Mouse (Mus musculus) urinary bladder, postnatal 25 days (tissue): ENCODE measurements around the gene Zfp819.

Source experiments
- DNase-seq: peaks from one replicate; pipeline ENCODE4 v3.0.0; 2022; ENCODE audit warnings: low spot score

Gene Zfp819

DNA sequence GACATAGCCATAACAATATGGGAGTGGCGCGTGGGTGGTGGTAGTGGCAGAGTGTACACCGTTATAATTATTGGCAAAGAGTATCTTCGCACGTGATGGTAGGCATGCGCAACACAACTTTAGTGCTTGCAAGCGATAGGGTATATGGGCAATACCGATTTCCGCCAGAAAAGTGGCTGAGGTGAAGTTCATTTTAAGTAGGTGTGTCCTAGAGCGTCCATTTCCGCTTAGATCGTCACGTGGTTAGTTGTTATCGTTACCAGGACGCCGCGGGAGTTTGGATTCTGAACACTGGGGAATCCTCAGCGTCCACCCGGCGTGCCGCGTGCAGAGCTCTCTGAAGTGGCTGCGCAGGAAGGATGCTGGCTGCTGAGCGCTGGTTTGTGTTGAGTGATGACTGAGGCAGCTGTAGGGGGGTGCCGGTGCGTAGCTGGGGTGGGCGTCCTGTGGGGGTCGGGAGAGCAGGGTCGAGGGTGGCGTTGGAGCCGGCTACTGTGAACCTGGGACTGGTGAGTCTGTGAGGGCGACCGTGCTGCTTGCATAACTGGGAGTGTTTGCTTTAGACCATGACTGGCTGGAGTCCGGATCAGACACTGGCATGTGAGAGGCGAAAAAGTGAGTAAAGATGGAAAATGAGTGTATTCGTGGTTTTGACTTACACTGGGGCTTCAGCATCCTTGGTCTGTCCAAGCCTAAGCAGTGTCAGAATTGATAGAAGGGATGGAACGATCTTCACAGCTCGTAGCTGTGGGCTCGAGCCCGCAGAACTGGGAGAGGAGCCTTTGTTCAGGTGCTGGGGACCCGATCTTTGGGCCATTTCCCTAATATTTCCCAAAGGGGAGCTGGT is at the start of gene Zfp819:
TSS of gene Zfp819 (plus strand) at position 274 of the 847 bp plus-strand sequence.
- DNase-seq, result peak; percentile 11

DNA sequence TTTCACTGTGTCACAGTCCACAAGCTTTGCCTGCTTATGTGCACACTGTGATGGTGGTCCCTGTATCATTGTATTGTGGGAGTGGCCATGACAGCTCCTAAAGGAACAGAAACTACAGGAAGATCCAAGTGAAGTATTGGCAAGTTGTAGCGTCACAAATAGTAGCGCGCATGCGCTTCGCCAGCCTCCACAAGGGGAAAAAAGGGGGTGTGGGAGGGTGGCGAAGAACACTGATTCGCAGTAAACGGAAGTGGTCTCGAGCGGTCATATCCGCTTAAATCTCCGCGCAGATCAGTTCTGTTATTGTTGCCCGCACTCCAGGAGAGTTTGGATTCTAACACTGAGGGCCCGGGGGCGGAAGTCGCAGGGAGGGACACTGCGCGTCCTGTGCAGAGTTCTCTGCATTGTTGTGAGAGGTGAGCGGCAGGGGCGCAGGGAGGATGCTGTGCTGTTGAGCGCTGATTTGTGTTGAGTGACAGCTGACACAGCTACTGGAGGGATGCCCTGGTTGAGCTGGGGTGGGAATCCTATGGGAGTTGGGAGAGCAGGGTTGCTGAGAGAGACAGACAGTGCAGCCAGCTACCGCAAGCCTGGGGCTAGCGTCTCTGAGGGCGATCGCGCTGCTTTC is 44.8 kb upstream of the Zfp819 start, which contains the start of gene Zfp658:
TSS of gene Zfp658 (plus strand) at position 251 of the 628 bp plus-strand sequence.
- DNase-seq, result peak; percentile 73

DNA sequence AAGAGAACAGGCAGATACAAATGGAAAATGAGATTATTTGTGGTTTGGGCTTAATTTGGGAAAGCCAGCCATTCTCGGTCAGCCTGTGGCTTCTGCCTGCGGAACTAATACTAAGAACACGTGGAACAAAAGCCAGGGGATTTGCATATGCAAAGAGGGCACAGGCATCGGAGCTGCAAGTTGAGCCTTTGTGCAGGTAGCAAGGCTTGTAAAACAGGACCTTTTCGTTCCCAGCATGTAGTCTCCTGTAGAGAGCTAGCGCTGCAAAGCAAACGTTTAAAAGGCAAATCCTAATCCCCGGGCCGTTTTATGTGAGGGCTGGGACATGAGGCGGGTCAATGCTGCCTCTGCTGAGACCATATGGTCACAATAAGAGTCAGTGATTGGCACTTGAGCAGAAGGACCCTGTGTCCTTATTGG is 44.3 kb upstream of the Zfp819 start:
- DNase-seq, result no peak

DNA sequence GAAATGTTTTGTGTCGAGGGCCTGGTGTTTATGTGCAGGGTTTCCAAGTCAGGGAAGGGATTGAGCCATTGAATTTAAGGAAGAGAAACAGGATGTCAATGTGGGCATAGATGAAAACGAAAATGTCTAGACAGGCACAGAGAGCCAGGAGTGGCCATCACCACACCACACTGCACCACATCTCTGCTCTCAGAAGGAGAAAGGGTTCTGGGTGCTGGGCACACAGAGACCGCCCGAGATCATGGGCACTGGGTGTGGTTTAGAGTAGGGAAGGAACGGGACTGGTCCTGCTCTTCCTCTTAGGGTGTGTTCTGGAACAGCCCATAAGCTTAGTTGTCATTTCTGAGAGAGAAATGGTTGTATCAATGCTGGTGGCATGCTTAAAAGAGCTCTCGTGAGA is 43.7 kb upstream of the Zfp819 start:
- DNase-seq, result no peak

DNA sequence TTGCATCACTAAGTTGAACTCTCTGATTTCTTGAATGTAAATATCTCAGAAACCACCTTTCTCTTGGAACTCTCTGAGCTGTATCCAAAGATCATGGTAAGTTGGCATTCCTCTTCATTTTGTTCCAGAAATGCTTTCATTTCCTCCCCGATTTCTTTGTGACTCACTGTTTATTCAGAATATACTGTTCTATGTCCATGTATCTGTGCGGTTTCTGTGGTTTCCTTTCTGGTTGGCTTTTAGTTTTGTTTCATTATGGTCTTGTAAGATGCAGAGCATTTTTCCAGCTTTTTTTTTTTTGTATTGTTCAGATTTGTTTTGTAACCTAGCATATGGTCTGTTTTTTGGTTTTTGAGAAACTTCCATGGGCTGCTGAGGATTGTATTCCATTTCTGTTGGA is 35.8 kb upstream of the Zfp819 start:
- DNase-seq, result no peak

DNA sequence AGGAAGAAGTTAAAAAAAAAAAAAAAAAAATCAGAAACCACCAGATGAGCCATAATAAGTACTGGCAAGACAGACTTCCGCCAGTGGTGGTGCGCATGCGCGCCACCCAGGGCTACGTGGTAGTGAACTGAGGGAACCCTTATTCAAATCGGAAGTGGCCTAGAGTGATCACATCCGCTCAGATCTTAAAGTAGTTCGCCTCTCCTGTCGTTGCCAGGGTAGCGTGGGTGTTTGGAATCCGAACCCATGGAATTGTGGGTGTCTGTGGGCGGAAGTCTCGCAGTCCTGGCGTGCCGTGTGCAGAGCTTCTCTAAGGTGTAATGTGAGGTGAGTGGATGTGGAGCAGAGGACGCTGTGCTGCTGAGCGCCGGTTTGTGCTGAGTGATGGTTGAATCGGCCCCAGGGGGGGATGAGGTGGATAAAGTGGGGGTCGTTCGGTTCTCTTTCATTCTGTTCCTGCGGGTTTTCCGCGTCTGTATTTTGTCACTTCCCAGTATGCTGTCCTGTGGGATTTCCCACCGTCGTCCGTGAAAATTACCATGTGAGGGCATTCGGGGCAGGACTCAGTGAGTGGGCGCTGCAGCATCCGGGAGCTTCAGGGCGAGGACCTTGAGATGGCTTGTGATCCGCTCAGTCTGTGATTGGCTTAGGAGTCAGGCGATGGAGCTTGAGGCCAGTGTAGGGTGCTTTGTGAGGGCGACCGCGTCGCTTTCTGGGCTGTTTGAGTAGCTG is 27.4 kb upstream of the Zfp819 start, which contains the start of gene Zfp719:
TSS of gene Zfp719 (plus strand) at position 171 of the 732 bp plus-strand sequence.
- peak; percentile 79 for DNase-seq

DNA sequence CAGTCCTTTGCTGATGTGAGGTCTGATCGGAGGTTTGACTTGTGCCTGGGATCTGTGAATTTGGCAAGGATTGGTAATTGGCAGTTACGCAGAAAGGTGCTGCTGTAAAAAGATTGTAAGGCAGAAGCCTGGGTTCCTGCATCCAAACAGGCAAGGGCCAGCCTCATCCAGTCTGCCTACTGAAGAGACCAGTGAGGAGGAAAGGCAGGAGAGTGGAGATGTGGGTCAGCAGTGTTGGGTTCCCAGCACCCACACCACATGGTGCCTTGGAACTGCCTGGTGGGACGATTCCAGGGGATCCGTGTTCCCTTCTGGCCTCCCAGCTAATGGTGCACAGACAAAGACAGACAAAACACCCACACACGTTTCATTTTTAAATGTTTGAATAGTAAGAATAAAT is 26.4 kb upstream of the Zfp819 start:
- no peak for DNase-seq

DNA sequence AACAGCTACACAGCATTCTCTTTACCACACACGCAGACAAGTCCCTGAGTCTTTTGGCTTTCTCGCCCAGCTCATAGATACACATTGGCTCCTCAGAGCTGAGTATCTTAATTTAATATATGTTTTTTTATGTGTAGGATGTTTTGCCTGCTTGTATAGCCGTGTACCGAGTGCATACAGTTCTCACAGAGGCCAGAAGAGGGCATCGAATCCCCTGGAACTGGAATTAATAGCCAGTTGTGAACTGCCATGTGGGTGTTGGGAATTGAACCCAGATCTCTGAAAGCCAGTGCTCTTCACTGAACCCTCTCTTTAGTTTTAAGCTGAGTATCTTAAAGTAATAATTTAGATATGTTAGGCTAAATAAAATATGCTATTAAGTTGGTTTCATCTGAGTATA is 22.2 kb upstream of the Zfp819 start:
- DNase-seq, result no peak

DNA sequence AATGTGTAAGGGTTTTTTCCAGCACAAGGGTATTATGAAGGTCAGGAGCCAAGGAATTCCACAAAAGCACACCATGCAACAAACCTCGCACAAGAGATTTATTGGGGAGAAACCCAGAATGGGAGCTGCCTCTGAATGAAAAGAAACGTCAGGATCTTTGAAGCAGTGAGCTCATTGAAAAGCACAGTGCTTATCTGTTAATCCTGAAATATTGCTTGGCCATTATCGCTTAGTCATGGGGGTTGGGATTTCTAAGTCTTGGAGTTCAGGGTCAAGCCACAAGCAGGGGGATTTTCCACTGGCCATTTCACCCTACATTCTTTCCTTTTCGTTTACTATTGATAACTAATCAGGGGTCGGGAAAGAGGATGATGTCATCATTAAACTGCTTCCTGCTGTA is 5.1 kb upstream of the Zfp819 start:
- DNase-seq, result no peak

DNA sequence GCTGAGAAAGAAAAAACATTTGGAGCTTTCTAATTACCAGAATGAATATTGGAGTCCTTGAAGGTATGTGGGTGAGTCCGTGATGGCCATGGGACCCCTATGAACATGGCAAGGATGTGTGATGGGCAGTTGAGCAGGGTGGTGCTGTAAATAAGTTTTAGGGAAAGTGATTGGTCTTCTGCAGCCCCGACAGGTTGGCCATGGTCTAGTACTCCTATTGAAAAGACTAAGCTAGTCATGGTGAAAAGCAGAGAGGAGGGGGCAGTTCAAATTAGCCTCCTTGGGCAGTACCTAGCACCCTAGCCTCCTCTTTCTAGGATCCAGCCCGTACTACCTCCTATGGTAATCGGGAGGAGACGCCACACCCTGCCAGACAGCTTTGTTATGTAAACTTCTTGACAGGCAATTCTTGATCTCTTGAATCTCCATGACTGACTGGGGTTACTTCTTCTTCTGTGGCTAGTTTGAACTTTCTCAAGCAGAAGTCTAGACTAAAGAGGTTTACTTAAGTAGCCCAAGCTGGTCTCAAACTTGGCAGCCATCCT is 846 bp downstream of the Zfp819 start:
- no peak for DNase-seq

DNA sequence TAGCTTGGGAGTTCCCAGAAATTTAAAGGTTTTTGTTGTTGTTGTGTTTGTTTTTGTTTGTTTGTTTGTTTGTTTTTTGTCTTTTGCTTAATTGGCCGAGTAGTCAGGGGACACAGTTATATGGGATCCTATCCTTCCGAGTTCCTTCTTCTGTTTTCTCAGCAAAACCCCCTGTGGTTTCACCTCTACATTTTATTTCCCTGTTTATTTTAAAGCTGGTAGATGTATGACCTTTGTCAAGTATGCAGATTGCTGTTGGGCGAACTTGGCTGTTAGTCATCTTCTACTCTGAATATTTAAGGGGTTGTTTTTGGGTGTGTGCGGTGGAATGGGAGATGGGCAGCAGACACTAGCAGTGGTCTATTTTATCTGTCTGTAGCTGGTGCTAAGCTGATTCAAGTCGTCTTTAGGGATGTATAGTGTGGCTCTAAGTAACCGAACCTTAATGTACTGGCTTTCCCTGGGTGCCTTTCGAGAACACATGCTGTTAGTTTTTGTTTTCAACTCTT is 1.4 kb downstream of the Zfp819 start:
- DNase-seq, result no peak

DNA sequence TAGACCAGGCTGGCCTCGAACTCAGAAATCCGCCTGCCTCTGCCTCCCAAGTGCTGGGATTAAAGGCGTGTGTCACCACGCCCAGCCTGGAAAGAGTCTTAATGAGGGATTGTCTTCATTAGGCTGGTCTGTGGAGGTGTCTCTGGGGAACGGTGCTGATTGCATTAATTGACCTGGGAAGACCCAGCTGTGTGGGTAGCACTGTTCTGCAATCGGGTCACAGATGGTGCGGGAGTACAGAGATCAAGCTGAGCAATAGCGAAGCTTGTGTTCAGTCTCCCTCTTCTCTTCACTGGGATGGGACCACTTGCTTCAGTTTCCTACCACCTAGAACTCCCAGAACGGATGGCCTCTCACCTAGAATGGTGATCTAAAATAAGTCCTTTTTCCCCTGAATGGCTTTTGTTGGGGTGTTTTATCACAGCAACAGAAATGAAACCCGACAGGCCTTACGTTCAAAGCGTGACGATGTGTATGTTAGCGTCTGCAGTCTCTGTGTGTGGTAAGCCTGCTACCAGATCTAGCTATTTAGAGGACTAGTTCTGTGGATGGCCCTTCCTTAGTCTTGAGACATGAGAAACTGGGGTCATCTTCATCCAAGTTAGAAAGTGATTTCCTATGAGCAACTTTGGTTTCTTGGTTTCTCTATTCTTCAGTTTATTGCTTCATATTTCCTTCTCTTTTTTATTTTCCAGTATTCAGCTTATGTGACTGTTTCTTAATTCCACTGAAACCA is 7.0 kb downstream of the Zfp819 start:
- no peak for DNase-seq

DNA sequence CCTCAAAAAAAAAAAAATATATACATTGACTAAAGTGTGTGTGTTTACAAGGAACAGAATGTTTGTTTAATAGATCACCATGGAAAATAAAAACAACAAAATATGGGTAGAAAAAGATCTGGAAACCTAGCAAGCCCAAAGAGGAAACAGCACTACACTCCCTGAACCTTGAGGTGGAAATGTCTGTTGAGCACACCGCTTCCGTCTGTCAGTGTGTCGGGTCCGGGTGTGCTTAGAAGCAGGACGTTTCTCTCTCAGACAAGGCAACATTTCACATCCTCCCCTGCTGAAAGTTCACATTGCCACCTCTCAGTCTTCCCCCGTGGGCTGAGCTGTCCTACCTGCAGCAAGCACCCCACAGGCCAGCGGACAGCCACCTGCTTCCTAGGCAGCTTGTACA is 16.0 kb downstream of the Zfp819 start:
- no peak for DNase-seq

DNA sequence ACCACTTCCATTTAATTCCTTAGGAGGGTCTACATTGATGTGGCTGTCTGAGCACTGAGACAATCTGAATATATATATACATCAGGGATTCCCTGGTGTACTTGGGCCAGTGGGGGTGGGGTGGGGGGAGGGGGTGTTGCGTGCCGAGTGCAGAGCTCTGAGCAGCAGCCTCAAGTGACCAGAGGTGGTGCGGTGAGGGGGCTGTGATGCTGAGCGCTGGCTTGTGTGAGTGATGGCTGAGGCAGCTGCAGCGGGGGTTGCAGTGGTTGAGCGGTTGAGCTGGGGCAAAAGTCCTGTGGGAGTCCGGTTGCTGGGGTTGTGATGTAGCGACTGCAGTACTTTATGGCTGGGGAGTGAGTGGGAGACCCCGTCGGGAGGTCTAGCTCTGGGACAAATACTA is 16.9 kb downstream of the Zfp819 start:
- no peak for DNase-seq

DNA sequence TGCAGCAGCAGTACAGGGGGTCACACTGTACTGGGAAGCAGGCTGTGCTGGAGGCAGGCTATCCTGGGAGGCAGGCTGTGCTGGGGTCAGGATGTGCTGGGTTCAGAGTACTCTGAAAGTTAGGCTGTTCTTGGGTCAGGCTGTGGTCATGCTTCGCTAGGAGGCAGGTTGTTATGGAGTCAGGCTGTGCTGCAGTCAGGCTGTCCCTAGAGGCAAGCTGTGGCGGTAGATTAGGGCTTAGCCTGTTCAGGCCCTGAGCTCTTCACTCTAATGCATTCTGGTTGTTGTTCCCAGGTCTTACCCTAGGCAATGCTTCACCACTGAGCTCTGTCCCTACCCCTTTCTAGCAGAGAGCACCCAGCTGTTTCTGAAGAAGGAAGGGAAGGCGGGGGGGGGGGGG is 18.1 kb downstream of the Zfp819 start:
- no peak for DNase-seq

DNA sequence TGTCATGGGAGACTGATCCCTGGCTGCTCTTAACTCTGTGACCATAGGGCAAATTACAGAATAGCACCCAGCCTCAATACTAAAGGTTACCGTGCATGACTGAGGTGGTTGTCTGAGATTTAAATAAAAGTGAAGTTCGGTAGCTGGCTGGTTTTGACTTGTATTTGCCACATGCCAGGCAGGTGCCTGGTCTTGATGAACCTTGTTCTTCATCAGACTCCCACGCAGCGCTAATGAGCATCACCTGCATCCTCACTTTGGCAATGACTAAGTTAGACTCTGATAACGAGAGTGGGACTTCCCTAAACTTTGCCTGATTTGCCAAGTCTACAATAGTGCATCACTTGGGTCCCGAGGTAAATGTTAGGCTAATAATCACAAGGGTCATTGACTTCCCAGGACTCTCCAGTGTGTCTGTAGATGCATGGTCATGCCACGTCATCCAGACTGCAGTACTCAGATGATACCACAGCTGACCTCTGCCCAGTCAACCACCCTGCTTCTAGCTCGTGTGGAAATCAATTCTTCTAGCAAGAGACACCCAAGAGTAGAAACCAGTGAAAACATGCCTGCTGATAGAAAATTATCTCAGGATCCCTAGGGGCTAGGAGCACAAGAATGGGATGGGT is 18.9 kb downstream of the Zfp819 start:
- no peak for DNase-seq

DNA sequence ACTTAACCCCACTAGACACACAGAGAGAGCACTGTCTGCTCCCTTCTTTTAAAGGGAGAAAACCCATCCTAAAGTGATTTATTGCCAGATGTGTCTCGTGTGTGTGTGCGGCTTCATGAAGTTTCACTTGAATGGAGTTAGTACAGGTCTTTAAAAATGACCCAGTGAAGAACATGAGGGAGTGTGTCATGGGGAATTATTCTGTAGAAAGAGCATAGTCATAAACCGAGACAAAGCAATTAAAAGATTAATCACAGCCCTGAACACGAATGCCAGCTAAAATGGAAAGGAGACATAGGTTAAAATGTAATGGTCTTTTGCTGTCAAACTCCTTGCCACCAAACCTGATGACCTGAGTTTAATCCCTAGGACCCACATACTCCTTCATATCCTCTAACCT is 27.0 kb downstream of the Zfp819 start:
- no peak for DNase-seq

DNA sequence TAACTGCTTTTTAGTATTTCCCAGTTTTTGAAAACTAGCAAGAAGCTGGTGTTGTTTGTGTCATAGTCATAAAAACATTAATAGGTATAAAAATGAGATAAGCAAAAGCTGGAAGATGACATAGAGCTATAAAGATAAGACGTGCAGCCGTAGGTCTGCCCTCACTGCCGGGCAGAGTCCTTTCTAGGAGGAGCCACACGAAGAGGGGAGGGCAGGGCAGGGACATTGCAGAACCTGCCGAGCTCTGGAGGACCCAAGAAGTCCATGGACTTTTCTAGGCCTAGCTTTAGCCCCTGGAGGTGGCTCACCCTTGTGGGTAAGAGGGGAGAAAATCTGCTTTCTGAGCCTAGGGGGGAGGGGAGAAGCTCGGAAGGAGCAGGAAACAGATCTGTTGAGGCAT is 27.5 kb downstream of the Zfp819 start, which contains the start of gene Ceacam18:
TSS of gene Ceacam18 (plus strand) at position 208 of the 400 bp plus-strand sequence.
- no peak for DNase-seq

DNA sequence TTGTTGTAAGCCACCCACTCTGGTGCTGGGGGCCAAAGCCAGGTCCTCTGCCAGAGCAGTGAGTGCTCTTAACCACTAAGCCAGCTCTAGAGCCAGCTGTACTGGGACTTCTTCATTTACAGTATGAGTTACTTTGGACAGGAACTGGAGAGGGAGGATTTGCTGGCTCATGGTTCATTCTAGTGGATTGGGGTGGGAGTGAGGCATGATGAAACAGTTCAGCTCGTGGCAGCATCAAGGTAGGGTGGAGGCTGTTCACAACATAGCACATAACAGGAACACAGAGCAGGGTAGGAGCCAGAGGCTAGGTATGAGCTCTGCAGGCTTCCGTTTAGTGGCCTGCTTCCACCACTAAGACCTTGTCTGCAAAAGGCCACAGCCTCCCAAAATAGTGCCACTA is 29.2 kb downstream of the Zfp819 start:
- DNase-seq, result no peak

DNA sequence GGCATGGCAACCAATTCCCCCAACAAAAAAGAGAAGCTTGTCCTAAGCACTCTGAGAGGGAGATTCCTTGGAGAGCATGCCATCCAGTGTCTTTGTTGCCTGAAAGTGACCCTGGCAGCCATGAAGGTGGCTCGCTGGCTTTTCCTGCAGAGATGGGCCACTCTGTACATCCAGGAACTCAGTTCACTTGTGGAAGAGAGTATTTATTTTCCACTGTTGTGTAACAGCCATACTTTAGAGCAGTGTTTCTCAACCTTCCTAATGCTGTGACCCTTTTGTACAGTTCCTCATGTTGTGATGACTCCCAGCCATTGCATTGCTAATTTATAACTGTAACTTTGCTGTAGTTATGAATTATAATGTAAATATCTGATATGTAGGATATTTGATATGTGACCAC is 30.1 kb downstream of the Zfp819 start:
- no peak for DNase-seq

DNA sequence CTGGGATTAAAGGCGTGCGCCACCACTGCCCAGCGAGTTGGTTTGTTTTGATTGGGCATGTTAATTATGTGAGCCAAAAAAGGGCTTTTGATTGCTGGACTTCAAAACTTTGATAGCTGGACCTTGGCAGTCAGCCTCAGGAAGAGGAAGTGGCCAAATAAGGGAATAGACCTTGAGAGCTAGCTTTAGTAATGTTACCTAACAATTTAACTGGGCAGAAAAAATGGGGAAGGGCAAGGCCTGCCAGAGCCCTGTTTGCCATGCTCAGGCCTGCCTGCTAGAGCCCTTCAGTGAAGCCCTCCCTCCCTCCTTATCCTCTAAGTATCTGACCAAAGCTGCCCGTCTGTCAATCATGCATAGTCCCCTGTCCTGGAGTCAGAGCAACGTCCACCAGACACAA is 35.6 kb downstream of the Zfp819 start:
- no peak for DNase-seq
